Mouse (Mus musculus): ENCODE data around the gene Ep300.
"Not testable (repeated sequence)": the region's sequence is repeated elsewhere in the genome, so short reads cannot be mapped to it uniquely, and the experiment has no call there.

Ep300 gene

DNA sequence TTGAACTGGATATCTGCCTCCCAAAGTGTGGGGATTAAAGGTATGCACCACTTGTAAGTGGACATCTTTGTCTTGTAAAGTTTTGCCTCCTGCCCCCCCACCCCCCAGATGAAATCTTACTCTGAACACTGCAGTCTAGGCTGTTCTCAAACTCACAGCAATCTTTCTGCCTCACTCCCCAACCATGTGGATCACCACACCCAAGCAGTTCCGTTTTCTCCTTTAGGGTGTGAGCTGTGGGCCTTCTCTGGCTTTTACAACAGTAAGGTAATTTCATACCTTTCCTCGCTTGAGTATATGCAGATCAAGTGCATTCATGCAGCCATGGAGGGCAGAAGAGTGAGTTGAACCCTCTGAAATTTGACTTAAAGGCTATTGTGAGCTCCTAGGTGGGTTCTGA is 115.0 kb downstream of the Ep300 start:
- in situ Hi-C loops (cut with MboI; ENCODE audit: low sequenced_read_pairs), result no loop called here

DNA sequence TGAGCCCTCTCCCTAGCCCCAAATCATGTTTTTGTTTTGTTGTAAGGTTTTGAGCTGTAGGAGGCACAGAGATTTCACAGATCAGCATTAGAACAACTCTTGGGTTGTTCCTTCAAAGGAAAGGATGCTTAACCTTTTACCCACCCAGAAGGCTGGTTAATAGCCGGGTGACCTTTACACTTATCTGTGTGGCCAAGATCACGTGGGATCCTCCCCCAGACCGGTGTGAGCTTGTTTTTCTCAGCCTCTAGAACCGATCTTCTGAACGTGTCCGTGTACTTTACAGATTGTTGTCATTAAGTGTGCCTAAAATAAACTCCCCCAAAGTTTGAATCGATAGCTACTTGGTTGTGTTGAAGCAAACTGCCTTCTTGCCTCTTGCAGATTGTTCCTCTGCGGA is 115.5 kb downstream of the Ep300 start:
- in situ Hi-C loops (cut with MboI; ENCODE audit: low sequenced_read_pairs), result no loop called here

DNA sequence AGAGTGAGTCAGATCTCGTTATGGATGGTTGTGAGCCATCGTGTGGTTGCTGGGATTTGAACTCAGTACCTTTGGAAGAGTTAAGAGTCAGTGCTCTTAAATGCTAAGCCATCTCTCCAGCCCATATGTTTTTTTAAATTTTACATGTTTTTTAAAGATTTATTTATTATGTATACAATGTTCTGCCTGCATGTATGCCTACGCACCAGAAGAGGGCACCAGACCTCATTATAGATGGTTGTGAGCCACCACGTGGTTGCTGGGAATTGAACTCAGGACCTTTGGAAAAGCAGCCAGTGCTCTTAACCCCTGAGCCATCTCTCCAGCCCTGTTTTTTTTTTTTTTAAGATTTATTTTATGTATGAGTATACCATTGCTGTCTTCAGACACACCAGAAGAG is 116.2 kb downstream of the Ep300 start:
- in situ Hi-C loops (cut with MboI; ENCODE audit: low sequenced_read_pairs), result not testable (repeated sequence)
